Mouse (Mus musculus) bone marrow, adult 2 months (tissue): ENCODE measurements around the gene Sox5.

Experiments
- CTCF ChIP-seq: fragments of 200-500 bp; IDR thresholded peaks from 2 replicates; pipeline ENCODE4 v1.5.1; 2011; ENCODE audit warnings: low read length, control low read depth; ENCODE audit not compliant: control insufficient read depth, insufficient read depth
- POLR2A ChIP-seq: fragments of 200-500 bp; IDR thresholded peaks from 2 replicates; pipeline ENCODE4 v1.6.1; 2011; ENCODE audit warnings: low read depth, mild to moderate bottlenecking, control low read depth, low read length, borderline replicate concordance; ENCODE audit not compliant: control insufficient read depth

- TF ChIP-seq POLR2A: no peak
- TF ChIP-seq CTCF: no peak
Measured at GRCm38 (mm10) chr6:144265004-144265403, 516.8 kb downstream of the Sox5 start.
